Mouse (Mus musculus) splenic B cell, adult 2 months (primary cell): ENCODE measurements around the gene Gm20388.

Experiments
- DNase-seq: peaks from one replicate; pipeline ENCODE4 v3.0.0-alpha.2; 2011; ENCODE audit warnings: low read depth, low spot score
- H3K27me3 ChIP-seq: 2 replicates; pipeline ENCODE4 v1.6.1; 2012; ENCODE audit warnings: mild to moderate bottlenecking, low read length, moderate library complexity, mixed read lengths; ENCODE audit not compliant: control insufficient read depth, poor library complexity, insufficient read depth, severe bottlenecking
- H3K36me3 ChIP-seq: 2 replicates; pipeline ENCODE4 v1.6.1; 2012; ENCODE audit warnings: mild to moderate bottlenecking, low read length, moderate library complexity, mixed read lengths; ENCODE audit not compliant: control insufficient read depth, poor library complexity, insufficient read depth, severe bottlenecking

Gm20388 gene

GRCm38 (mm10) chr8:123977499-123977898, 4066.9 kb downstream of the Gm20388 start:
- DNase-seq = no peak
- Histone ChIP-seq H3K27me3 (no peaks in the 10 kb centered on the region), H3K36me3 (no peaks in the 10 kb centered on the region)

GRCm38 (mm10) chr8:123978166-123978838, 4067.7 kb downstream of the Gm20388 start:
- no peak for DNase-seq
- Histone ChIP-seq H3K27me3 (no peaks in the 10 kb centered on the region), H3K36me3 (no peaks in the 10 kb centered on the region)

- no peak for DNase-seq
- H3K36me3 ChIP-seq = no peaks in the 10 kb centered on the region
- no peaks in the 10 kb centered on the region for H3K27me3 ChIP-seq
These were observed 4068.3 kb downstream of the Gm20388 start for GRCm38 (mm10) chr8:123978926-123979325.

GRCm38 (mm10) chr8:123980239-123980638, 4069.6 kb downstream of the Gm20388 start:
- Histone ChIP-seq H3K36me3 (no peaks in the 10 kb centered on the region), H3K27me3 (no peaks in the 10 kb centered on the region)
- no peak for DNase-seq

- no peak for DNase-seq
- Histone ChIP-seq H3K36me3 (no peaks in the 10 kb centered on the region), H3K27me3 (no peaks in the 10 kb centered on the region)
These were observed 4071.0 kb downstream of the Gm20388 start for GRCm38 (mm10) chr8:123981674-123982073.

GRCm38 (mm10) chr8:123982291-123982793, 4071.7 kb downstream of the Gm20388 start:
- no peaks in the 10 kb centered on the region for H3K36me3 ChIP-seq
- H3K27me3 ChIP-seq = no peaks in the 10 kb centered on the region
- DNase-seq = no peak

- DNase-seq = peak; percentile 85
- no peaks in the 10 kb centered on the region for H3K36me3 ChIP-seq
- H3K27me3 ChIP-seq = no peaks in the 10 kb centered on the region
These were observed 4072.3 kb downstream of the Gm20388 start, which contains the start of gene Abcb10 for GRCm38 (mm10) chr8:123982826-123983400. Abcb10 (minus strand) TSS chr8:123983122.

GRCm38 (mm10) chr8:123988605-123989038, 4078.0 kb downstream of the Gm20388 start:
- no peaks in the 10 kb centered on the region for H3K36me3 ChIP-seq
- H3K27me3 ChIP-seq = no peaks in the 10 kb centered on the region
- DNase-seq = no peak

GRCm38 (mm10) chr8:123989128-123989527, 4078.5 kb downstream of the Gm20388 start:
- no peak for DNase-seq
- H3K27me3 ChIP-seq = no peaks in the 10 kb centered on the region
- H3K36me3 ChIP-seq = no peaks in the 10 kb centered on the region

- peaks cover 2% of the 10 kb centered on the region for H3K36me3 ChIP-seq
- DNase-seq = no peak
- H3K27me3 ChIP-seq = no peaks in the 10 kb centered on the region
These were observed 4079.8 kb downstream of the Gm20388 start for GRCm38 (mm10) chr8:123990277-123991049.

- Histone ChIP-seq H3K36me3 (peaks cover 6% of the 10 kb centered on the region), H3K27me3 (no peaks in the 10 kb centered on the region)
- peak; percentile 42 for DNase-seq
These were observed 4081.9 kb downstream of the Gm20388 start for GRCm38 (mm10) chr8:123992587-123992986.

GRCm38 (mm10) chr8:123993597-123993996, 4083.0 kb downstream of the Gm20388 start:
- H3K27me3 ChIP-seq = no peaks in the 10 kb centered on the region
- DNase-seq = no peak
- H3K36me3 ChIP-seq = peaks cover 6% of the 10 kb centered on the region

GRCm38 (mm10) chr8:123993997-123994396, 4083.4 kb downstream of the Gm20388 start:
- Histone ChIP-seq H3K27me3 (no peaks in the 10 kb centered on the region), H3K36me3 (peaks cover 6% of the 10 kb centered on the region)
- DNase-seq = no peak

GRCm38 (mm10) chr8:123999568-123999967, 4088.9 kb downstream of the Gm20388 start:
- H3K36me3 ChIP-seq = peaks cover 8% of the 10 kb centered on the region; the same call in 1 of the 2 replicates
- no peak for DNase-seq

More at GRCm38 (mm10) chr8:123999568-123999967, 4088.9 kb downstream of the Gm20388 start:
- H3K27me3 ChIP-seq = no peaks in the 10 kb centered on the region
